Mouse (Mus musculus): ENCODE results near the gene Crybb3. TPM values are rescaled to one million over a fixed set of nuclear protein-coding genes. Genes with fewer than 3 reads are reported as not detected.

Gene Crybb3
- 4.3 and 7.2 TPM in 2 replicates for polyA plus RNA-seq (2015; fragmentation: Nextera tagmentation; extraction: Ambion mirVana)

DNA sequence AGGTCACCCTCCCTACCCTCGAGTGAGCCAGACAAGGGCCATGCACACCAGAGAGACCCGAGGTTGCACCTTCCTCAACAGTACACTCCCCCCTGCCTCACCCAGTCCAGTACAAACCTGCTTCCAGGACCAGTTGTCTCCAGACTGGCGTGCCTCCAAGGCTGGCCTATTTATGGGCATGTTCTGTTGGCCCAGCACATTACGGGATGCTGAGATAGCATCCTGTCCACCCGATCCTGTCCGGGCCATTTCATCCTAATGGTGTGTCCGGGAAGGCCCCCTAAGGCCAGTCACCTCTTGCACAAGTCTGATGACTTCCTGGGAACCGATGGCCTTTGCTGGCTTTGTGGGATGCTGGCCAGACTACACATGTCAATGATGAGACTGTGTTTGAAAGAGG is at the start of gene Crybb3:
TSS of gene Crybb3 (minus strand) at position 146 of the 400 bp plus-strand sequence.

DNA sequence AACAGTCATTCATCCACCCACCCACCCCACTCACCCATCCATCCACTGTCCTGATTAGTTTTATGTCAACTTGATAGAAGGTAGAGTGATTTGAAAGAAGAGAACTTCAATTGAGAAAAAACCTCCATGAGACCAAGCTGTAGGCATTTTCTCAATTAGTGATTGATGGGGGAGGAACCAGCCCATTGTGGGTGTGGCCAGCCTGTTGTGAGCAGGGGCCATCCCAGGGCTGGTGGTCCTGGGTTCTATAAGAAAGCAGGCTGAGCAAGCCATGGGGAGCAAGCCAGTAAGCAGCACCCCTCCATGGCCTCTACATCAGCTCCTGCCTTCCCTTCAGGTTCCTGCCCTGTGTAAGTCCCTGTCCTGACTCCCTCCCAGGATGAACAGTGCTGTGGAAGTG is 11.4 kb downstream of the Crybb3 start, which contains the start of gene Crybb2:
TSS of gene Crybb2 (minus strand) at position 101 of the 400 bp plus-strand sequence.

Other genes with a start within 250 kb of the Crybb3 start
- 1.8 and 2.6 TPM in 2 replicates for gene Myo18b, start 185.2 kb downstream of the Crybb3 start, polyA plus RNA-seq (2015; fragmentation: Nextera tagmentation; extraction: Ambion mirVana)
- gene Grk3, start 65.8 kb downstream of the Crybb3 start, polyA plus RNA-seq (2015; fragmentation: Nextera tagmentation; extraction: Ambion mirVana) = 2.3 and 2.4 TPM in 2 replicates
- gene Crybb2, start 11.5 kb downstream of the Crybb3 start, polyA plus RNA-seq (2015; fragmentation: Nextera tagmentation; extraction: Ambion mirVana) = not detected in 2 replicates
- 7.1 and 7.9 TPM in 2 replicates for gene 2900026A02Rik, start 139.7 kb upstream of the Crybb3 start, polyA plus RNA-seq (2015; fragmentation: Nextera tagmentation; extraction: Ambion mirVana)
- gene Tmem211, start 145.3 kb upstream of the Crybb3 start, polyA plus RNA-seq (2015; fragmentation: Nextera tagmentation; extraction: Ambion mirVana) = not detected in 2 replicates
- 3.2 and 4.1 TPM in 2 replicates for gene Sgsm1, start 229.2 kb upstream of the Crybb3 start, polyA plus RNA-seq (2015; fragmentation: Nextera tagmentation; extraction: Ambion mirVana)

Measured in urinary bladder, postnatal 0 days (tissue).